Mouse (Mus musculus): ENCODE results near the gene Guca2a.

DNA sequence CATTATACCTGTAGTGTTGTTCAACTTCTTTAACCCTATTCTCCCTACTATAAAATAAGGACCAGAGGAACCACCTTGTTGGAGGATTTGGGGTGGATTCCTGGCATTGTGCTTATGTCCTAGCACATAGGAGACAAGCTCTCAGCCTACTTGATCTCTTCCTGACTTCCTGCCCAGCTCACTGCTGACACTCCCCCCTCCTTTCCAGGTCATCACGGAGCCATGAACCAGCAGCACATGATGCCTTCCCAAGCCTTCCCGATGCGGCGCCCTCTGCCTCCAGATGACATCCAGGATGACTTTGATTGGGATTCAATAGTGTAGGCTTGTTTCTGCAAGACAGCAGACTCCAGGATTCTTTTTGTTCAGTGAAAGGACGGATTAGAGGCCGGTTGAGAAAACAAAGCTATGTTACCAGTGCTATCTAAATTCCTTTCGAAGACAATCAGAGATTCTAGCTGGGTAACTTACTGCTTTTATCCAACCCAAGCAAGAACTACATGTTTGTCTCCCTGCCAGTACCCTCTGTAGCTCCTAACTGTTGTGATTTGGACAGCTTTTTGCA is 11.3 kb upstream of the Guca2a start:
- TF ChIP-seq CTCF (IDR thresholded peaks at IDR 0.05; ENCODE audit: low read depth, low read length) (no peak), GATA1 (IDR thresholded peaks at IDR 0.05; ENCODE audit: borderline replicate concordance, low read length) (no peak), GATA2 (IDR thresholded peaks at IDR 0.05; ENCODE audit: borderline replicate concordance, low read depth, low read length) (no peak), POLR2AphosphoS5 (IDR thresholded peaks at IDR 0.05; ENCODE audit: insufficient replicate concordance, low read depth, low read length) (no peak), TAL1 (conservative IDR thresholded peaks at IDR 0.05; ENCODE audit: low read depth, low read length) (no peak)
